Mouse (Mus musculus) embryonic fibroblast, embryonic 13.5 days (primary cell): ENCODE measurements around the gene Ccnf.

Experiments used
- CTCF ChIP-seq: IDR thresholded peaks from 2 replicates; pipeline ENCODE4 v1.5.1; 2011; ENCODE audit warnings: mild to moderate bottlenecking, control low read depth, low read length, moderate library complexity, borderline replicate concordance; ENCODE audit not compliant: insufficient read depth
- POLR2A ChIP-seq: IDR thresholded peaks from 2 replicates; pipeline ENCODE4 v1.6.1; 2011; ENCODE audit warnings: low read depth, mild to moderate bottlenecking, control low read depth, low read length, moderate library complexity

- TF ChIP-seq CTCF = no peak
- TF ChIP-seq POLR2A = no peak
Measured at GRCm38 (mm10) chr17:24222653-24223052, 28.6 kb downstream of the Ccnf start.
